Mouse (Mus musculus) kidney, embryonic 16.5 days (tissue): ENCODE results near the gene Hbs1l. TPM values are rescaled to one million over a fixed set of nuclear protein-coding genes. Genes with fewer than 3 reads are reported as not detected.

Experiments
- ATAC-seq: fragments of 200-750 bp; cut with Nextera tagmentation; 2 replicates; pipeline ENCODE4 v1.8.0; 2017; ENCODE audit warnings: moderate TSS enrichment; ENCODE audit not compliant: low FRiP score, low TSS enrichment
- H3K27ac ChIP-seq: fragments of 300-500 bp; sonication (generic); 2 replicates; pipeline ENCODE4 v1.5.1; 2014; ENCODE audit warnings: low read length
- H3K27me3 ChIP-seq: fragments of 300-500 bp; sonication (generic); 2 replicates; pipeline ENCODE4 v1.6.1; 2014; ENCODE audit warnings: low read length, control low read depth, mixed read lengths; ENCODE audit not compliant: insufficient read depth
- H3K36me3 ChIP-seq: fragments of 300-500 bp; sonication (generic); 2 replicates; pipeline ENCODE4 v1.6.1; 2014; ENCODE audit warnings: low read length, control low read depth, mixed read lengths; ENCODE audit not compliant: insufficient read depth
- H3K4me1 ChIP-seq: fragments of 300-500 bp; sonication (generic); 2 replicates; pipeline ENCODE4 v1.6.1; 2014; ENCODE audit warnings: low read length, control low read depth, mixed read lengths; ENCODE audit not compliant: insufficient read depth
- H3K4me2 ChIP-seq: fragments of 300-500 bp; sonication (generic); replicated peaks from 2 replicates; pipeline ENCODE4 v1.6.1; 2014; ENCODE audit warnings: low read depth, low read length
- H3K4me3 ChIP-seq: fragments of 300-500 bp; sonication (generic); 2 replicates; pipeline ENCODE4 v1.5.1; 2014; ENCODE audit warnings: mild to moderate bottlenecking, low read length
- H3K9ac ChIP-seq: fragments of 300-500 bp; sonication (generic); replicated peaks from 2 replicates; pipeline ENCODE4 v1.6.1; 2014; ENCODE audit warnings: low read length
- H3K9me3 ChIP-seq: fragments of 300-500 bp; sonication (generic); 2 replicates; pipeline ENCODE4 v1.6.1; 2016; ENCODE audit warnings: low read length, control low read depth
- WGBS: fragments of 180-500 bp; shearing (Covaris S2); extraction: QIAGEN DNeasy Blood & Tissue Kit; methylation state at CpG from one replicate; pipeline ENCODE4 v1.1.7; 2014; 5-methylcytosine and 5-hydroxymethylcytosine counted together
- polyA plus RNA-seq: library from polyadenylated mRNA; unstranded; fragments of >200 nt; fragmentation: Nextera tagmentation; extraction: Ambion mirVana; gene quantifications from 2 replicates; pipeline ENCODE4 v1.2.1, GENCODE M21; 2015

Gene Hbs1l
- polyA plus RNA-seq, 1 experiment from 2014 or later: 99.9 TPM

DNA sequence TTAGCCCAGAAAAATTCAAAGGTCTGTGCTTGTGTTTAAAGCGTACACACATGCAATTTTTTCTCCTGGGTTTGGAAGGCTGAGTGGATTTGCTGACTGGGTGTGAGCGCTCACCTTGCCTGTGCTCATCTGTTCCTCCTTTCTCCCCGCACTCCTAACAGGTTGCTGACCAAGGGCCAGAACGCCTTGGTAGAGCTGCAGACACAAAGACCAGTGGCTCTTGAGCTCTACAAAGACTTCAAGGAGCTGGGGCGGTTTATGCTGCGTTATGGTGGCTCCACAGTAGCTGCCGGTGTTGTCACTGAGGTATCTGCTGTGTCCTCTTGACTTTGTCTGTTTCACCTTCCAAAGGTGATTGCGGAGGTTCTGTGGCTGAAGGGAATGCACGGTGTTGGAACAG is 71.7 kb downstream of the Hbs1l start:
- no peak overlapping the region for H3K9ac ChIP-seq
- no peaks in the 10 kb centered on the region for H3K9me3 ChIP-seq
- no peak overlapping the region for H3K4me3 ChIP-seq
- peaks cover 35% of the 10 kb centered on the region for H3K36me3 ChIP-seq
- no peaks in the 10 kb centered on the region for H3K27me3 ChIP-seq
- ATAC-seq: no peak
- H3K4me2 ChIP-seq: no peak overlapping the region
- no peaks in the 10 kb centered on the region for H3K4me1 ChIP-seq
- WGBS: 95% methylated on average over 9 of the region's 9 CpGs
- no peak overlapping the region for H3K27ac ChIP-seq

DNA sequence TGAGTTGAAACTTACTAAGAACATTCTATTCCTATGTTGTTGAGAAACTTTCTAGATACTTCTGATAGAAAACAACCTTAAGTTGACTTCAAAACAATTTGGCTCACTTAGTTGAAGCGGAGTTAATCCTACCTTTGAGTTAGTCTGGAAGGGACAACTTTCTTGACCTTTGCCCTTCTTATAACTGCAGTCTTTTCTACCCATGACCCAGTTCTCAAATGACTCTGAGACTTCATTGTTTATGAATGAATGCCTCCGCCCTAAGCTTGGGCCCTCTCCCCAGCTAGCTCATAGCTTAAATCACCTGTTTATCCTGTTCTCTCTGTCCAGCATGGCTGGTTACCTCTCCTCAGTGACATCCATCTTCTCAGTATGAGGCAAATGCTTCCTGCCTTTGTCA is 73.8 kb downstream of the Hbs1l start:
- H3K9me3 ChIP-seq: no peaks in the 10 kb centered on the region
- 84% methylated on average over 2 of the region's 2 CpGs for WGBS
- no peaks in the 10 kb centered on the region for H3K4me1 ChIP-seq
- no peak overlapping the region for H3K27ac ChIP-seq
- no peak for ATAC-seq
- no peak overlapping the region for H3K4me3 ChIP-seq
- no peak overlapping the region for H3K4me2 ChIP-seq
- peaks cover 26% of the 10 kb centered on the region for H3K36me3 ChIP-seq
- H3K9ac ChIP-seq: no peak overlapping the region
- H3K27me3 ChIP-seq: no peaks in the 10 kb centered on the region

DNA sequence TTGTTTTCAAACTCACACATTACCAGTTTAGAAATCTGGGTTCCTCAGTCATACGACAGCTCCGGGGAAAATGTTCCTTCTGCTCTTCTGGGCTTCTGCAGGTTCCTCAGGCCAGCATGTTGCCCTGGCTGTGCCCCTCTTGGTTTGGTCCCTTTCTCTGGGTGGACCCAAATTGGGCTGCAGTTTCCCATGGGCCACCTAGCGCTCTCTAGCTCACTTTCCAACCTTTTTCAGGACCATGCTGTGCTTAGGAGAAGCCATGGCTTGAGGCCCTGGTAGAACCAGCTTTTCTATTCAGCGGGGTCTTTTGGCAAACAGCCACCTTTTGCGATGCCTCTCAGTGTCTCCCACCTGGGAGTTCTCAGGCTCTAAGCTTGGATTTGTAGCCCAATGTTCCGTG is 76.5 kb downstream of the Hbs1l start:
- Histone ChIP-seq H3K4me1 (no peaks in the 10 kb centered on the region), H3K9ac (no peak overlapping the region), H3K9me3 (no peaks in the 10 kb centered on the region), H3K4me2 (no peak overlapping the region), H3K36me3 (peaks cover 16% of the 10 kb centered on the region), H3K27me3 (no peaks in the 10 kb centered on the region), H3K27ac (no peak overlapping the region), H3K4me3 (no peak overlapping the region)
- 95% methylated on average over 6 of the region's 6 CpGs for WGBS
- ATAC-seq: no peak

DNA sequence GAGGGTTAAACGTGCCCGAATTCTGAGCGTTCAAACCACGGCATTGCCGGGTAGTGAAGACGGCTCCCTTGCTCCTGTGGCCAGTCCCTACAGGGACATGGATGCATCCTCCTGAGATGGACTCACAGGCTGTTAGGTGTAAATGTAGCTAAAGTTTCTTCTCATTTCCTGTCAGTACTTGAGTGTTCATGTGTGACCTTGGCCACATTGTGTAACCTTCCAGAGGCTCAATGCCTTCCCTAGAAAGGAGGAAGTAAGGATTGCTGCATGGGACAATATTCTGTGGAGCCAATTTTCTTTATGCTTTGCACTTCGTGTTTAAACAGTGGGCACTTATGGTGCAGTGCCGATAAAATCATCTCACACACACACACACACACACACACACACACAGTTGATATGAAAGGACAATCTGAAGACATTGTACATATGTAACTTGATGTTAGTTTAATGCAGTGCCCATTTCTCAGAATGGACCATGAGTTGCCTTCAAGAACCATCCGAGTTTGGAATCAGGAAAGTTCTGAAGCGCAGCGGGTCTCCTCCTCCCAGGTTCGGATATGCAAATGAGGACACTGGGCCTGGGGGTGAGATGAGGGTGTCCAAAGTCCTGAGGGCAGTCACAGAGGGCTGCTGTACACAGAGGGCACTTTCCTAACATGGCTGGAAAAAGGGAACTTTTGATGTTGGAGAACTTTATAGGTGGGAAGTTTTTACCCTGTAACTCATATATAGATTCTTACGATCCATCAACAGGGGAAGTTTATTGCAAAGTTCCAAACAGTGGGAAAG is 81.1 kb downstream of the Hbs1l start, which contains the start of gene Aldh8a1:
TSS of gene Aldh8a1 (plus strand) at position 610 of the 792 bp plus-strand sequence.
- Histone ChIP-seq H3K36me3 (no peaks in the 10 kb centered on the region), H3K4me1 (no peaks in the 10 kb centered on the region), H3K27me3 (peaks cover 2% of the 10 kb centered on the region; the same call in 1 of the 2 replicates), H3K9ac (no peak within 1 kb of the TSS), H3K4me3 (no peak within 1 kb of the TSS), H3K9me3 (no peaks in the 10 kb centered on the region), H3K4me2 (no peak within 1 kb of the TSS), H3K27ac (no peak within 1 kb of the TSS)
- no peak for ATAC-seq
- WGBS: 84% methylated on average over 13 of the region's 13 CpGs

DNA sequence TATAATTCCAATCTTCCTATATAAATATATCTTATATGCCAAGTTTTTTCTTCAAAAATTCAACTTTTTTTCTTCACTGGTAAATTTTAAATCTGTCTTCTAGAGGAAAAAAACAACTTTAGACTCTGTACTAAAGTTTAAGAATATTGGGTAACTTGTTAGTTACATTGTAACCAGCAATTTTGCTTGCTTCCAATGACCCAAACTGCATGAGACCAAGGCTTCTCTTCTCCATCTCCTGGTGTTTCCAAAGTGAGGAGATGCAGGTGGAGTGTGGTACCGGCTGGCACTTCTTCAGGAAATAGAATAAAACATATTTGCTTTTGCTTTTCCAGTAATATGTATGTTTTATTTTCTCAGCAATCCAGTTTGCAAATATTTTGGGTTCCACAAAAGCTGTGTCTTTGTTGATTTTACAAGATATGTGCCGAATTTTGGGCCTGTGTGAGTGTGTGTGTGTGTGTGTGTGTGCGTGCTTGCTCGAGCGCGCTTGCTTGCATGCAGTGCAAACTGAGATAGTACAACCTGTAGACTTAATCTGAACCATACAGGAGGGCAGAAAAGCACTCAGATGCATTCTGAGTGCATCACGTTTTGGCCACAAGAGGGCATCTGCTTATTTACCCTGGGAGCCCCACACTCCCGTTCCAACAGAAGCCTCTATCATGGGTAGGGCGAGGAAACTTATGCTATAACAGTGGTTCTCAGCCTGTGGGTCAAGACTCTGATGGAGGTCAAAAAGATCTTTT is 82.6 kb downstream of the Hbs1l start:
- Histone ChIP-seq H3K9me3 (no peaks in the 10 kb centered on the region), H3K36me3 (no peaks in the 10 kb centered on the region), H3K4me1 (no peaks in the 10 kb centered on the region), H3K27me3 (peaks cover 2% of the 10 kb centered on the region; the same call in 1 of the 2 replicates), H3K4me3 (no peak overlapping the region), H3K9ac (no peak overlapping the region), H3K4me2 (no peak overlapping the region), H3K27ac (no peak overlapping the region)
- WGBS: 68% methylated on average over 9 of the region's 9 CpGs
- no peak for ATAC-seq

DNA sequence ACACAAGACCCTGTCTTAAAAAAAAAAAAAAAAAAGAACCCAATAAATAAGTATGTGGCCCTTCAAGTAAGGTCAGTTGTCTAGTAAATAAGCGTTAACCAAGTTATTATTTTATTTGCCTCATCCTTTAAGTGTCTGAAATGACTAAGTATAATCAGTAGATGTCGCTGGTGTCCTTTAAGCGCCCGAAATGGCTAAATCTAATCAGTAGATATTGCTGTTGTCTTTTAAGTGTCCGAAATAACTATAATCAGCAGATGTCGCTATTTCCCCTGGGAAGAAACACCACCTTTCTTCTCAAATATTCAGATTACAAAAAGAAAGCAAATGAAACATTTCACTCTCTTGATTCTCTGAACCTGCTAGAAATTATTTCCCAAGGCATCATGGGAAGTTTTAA is 87.1 kb downstream of the Hbs1l start:
- H3K4me2 ChIP-seq: no peak overlapping the region
- WGBS: 14% methylated on average over 6 of the region's 6 CpGs
- H3K9ac ChIP-seq: no peak overlapping the region
- no peaks in the 10 kb centered on the region for H3K36me3 ChIP-seq
- H3K4me1 ChIP-seq: no peaks in the 10 kb centered on the region
- H3K9me3 ChIP-seq: no peaks in the 10 kb centered on the region
- no peak overlapping the region for H3K27ac ChIP-seq
- no peak overlapping the region for H3K4me3 ChIP-seq
- no peak for ATAC-seq
- peaks cover 2% of the 10 kb centered on the region; the same call in 1 of the 2 replicates for H3K27me3 ChIP-seq

DNA sequence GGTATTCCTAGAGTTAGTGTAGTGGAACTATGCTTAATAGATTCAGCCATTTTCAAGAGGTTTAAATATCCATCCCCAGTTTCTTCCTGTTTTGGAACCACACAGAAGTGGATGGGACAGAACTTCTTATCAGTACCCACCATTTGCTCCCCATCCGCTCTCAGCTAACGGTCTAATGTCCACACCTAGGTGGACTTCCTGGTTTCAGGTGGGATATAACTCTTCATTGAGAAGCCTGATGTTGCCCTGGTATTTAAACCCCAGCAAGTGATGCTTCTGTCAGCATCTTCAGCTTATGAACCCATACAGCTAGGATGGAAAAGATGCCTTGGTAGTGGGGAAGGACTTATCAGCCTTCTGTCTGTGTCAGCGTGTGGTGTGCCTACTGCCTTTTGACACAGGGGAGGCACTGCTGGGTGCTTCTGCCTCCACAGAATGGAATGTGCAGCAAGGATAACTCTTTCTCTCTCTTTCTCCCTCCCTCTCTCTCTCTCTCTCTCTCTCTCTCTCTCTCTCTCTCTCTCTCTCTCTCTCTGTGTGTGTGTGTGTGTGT is 89.4 kb downstream of the Hbs1l start:
- H3K27me3 ChIP-seq: peaks cover under 1% of the 10 kb centered on the region; the same call in 1 of the 2 replicates
- H3K4me3 ChIP-seq: no peak overlapping the region
- no peak for ATAC-seq
- H3K4me2 ChIP-seq: no peak overlapping the region
- no peak overlapping the region for H3K9ac ChIP-seq
- H3K36me3 ChIP-seq: no peaks in the 10 kb centered on the region
- no peak overlapping the region for H3K27ac ChIP-seq
- H3K9me3 ChIP-seq: no peaks in the 10 kb centered on the region
- 75% methylated on average over 3 of the region's 3 CpGs for WGBS
- no peaks in the 10 kb centered on the region for H3K4me1 ChIP-seq

DNA sequence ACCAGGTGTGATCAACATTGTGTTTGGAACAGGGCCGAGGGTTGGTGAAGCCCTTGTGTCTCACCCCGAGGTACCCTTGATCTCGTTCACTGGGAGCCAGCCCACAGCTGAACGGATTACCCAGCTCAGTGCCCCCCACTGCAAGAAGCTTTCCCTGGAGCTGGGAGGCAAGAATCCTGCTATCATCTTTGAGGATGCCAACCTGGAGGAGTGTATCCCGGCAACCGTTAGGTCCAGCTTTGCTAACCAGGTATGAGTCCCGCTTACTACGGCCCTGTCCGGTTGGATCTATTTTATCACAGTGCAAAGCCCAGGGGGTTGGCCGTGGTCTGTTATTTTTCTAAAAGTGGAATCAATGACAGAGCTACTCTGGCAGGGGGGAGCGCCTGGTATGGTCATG is 93.3 kb downstream of the Hbs1l start:
- no peak for ATAC-seq
- Histone ChIP-seq H3K27me3 (no peaks in the 10 kb centered on the region), H3K4me1 (no peaks in the 10 kb centered on the region), H3K4me3 (no peak overlapping the region), H3K9ac (no peak overlapping the region), H3K27ac (no peak overlapping the region), H3K9me3 (no peaks in the 10 kb centered on the region), H3K4me2 (no peak overlapping the region), H3K36me3 (no peaks in the 10 kb centered on the region)
- WGBS: 94% methylated on average over 11 of the region's 11 CpGs

DNA sequence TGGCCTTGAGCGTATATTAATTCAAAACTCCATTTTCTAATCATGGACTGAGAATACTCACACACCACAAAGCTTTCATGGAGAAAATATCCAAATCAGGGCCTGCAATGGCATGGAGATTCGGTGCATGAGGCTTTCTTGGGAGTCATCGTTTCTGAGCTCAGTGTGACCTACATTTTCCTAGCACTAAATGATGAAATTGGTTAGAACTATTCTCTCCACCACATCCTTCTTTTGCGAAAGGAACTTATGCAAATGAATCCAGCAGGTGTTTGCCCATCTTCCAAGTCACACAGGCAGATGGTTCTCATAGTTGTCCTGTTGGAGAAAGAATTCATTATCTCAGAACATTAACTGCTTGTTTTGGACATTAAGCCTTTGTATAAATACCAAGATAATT is 94.7 kb downstream of the Hbs1l start:
- WGBS: 86% methylated on average over 4 of the region's 4 CpGs
- no peak overlapping the region for H3K4me2 ChIP-seq
- no peak overlapping the region for H3K9ac ChIP-seq
- H3K4me3 ChIP-seq: no peak overlapping the region
- no peaks in the 10 kb centered on the region for H3K27me3 ChIP-seq
- no peak for ATAC-seq
- no peak overlapping the region for H3K27ac ChIP-seq
- no peaks in the 10 kb centered on the region for H3K36me3 ChIP-seq
- no peaks in the 10 kb centered on the region for H3K4me1 ChIP-seq
- H3K9me3 ChIP-seq: no peaks in the 10 kb centered on the region

DNA sequence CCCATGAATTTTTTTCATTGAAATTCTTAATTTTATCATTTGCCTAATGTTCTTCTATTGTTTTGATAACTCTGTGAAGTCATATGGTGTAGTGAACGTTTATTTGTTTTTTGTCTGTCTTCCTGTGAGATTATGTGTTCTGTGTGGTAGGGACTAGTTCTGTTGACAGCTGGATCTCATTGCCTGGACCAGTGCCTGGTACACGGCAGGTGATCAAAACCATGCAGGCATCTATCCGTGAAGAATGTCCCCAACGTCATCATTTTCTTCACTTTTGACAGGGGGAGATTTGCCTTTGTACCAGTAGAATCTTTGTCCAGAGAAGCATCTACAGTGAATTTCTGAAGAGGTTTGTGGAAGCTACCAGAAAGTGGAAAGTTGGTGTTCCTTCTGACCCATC is 95.5 kb downstream of the Hbs1l start:
- no peak for ATAC-seq
- no peaks in the 10 kb centered on the region for H3K27me3 ChIP-seq
- H3K9me3 ChIP-seq: no peaks in the 10 kb centered on the region
- H3K4me3 ChIP-seq: no peak overlapping the region
- no peaks in the 10 kb centered on the region for H3K36me3 ChIP-seq
- H3K4me2 ChIP-seq: no peak overlapping the region
- WGBS: 70% methylated on average over 4 of the region's 4 CpGs
- H3K4me1 ChIP-seq: no peaks in the 10 kb centered on the region
- no peak overlapping the region for H3K9ac ChIP-seq
- H3K27ac ChIP-seq: no peak overlapping the region
